Mouse (Mus musculus) left cerebral cortex, adult 2 months (tissue): Measurements from ENCODE around the gene Il22ra2. TPM values are rescaled to one million over a fixed set of nuclear protein-coding genes. Genes with fewer than 3 reads are reported as not detected.
A peak's percentile ranks its signal among the peaks of the same experiment; 100 is the strongest.

Experiments
- DNase-seq, 2 experiments: peaks; one replicate each; pipeline ENCODE4 v3.0.0; 2021 to 2022; ENCODE audit warnings: low spot score in 2 of 2, mixed read lengths in 1 of 2; ENCODE audit errors: extremely low spot score in 1 of 2
- H3K27ac ChIP-seq: fragments of 200-600 bp; 2 replicates; pipeline ENCODE4 v1.8.1; 2022
- H3K4me3 ChIP-seq: fragments of 200-600 bp; 2 replicates; pipeline ENCODE4 v1.8.1; 2022
- CTCF ChIP-seq: fragments of 200-600 bp; IDR thresholded peaks from 2 replicates; pipeline ENCODE4 v1.8.1; 2022; ENCODE audit warnings: antibody characterized with exemption, mild to moderate bottlenecking, moderate library complexity
- intact Hi-C: fragments of 180-260 bp; cut with DNase I; formaldehyde crosslinking; loops from one replicate; pipeline ENCODE4 v1.15.1; 2025
- total RNA-seq, 2 experiments: library from RNA; stranded (reverse); gene quantifications; 2 replicates each; pipeline ENCODE4 v1.2.3; 2021

The Il22ra2 gene
- total RNA-seq, 2 experiments from 2014 or later, result not detected

DNA sequence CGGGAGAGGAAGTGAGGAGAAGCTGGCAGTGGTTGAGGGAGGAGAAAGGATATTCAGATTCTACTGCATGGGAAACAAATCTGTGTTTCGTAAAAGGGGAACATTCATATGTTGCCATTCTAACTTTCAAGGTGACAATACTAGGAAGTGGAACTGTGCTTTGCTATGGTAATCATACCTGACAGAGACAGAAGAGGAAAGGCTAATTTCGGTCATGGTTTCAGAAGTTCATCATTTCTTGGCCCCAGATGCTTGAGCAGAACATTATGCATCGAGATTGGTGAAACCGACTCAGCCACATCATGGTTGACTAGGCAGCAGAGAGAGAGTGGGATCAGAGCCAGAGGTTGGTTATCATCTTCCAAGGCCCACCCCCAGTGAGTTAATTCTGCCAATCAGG lies 47.2 kb downstream of the Il22ra2 start:
- Histone ChIP-seq H3K27ac (no peak overlapping the region), H3K4me3 (no peak overlapping the region)
- TF ChIP-seq CTCF, result no peak
- intact Hi-C loops, result no loop called here
- DNase-seq, result no peak

DNA sequence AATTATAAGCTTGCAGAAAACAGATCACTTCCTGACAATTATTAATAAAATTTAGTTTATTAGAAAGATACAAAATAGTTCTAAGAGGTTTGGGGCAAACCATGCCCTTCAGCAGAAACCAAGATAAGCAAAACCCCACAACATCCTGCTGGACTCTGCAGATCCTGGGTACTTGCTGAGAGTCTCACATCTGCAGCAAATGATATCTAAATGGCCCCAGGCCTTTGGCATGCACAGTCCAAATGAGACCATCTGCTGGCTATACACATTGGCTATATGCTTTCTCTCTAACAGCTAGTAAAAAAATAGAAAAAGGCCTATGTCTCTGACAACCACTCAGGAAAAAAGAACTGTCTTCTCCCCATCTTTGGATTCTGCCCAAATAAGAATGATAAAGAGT lies 50.2 kb downstream of the Il22ra2 start:
- TF ChIP-seq CTCF, result no peak
- Histone ChIP-seq H3K4me3 (no peak overlapping the region), H3K27ac (no peak overlapping the region)
- DNase-seq, result no peak
- intact Hi-C loops, result loop anchor here (5.0 kb wide), 2 partner anchors 180 to 430 kb away; no protein-coding TSS in a partner anchor

DNA sequence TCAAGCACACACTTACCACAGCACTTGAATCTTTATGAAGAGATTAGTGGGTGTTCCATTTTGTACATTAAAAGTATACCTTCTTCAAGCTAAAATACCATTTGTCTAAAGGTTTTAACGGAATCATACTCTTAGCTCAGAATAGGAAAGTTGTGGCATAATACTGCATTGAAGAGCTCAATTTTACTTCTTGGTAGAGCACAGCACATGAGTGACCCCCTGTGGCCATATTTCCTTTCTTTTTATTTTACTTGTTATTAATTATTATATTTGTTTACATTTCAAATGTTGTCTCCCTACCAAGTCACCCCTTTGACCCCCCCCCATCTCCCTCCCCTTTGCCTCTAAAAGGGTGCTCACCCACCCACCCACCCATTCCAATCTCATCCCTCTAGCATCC lies 51.3 kb downstream of the Il22ra2 start:
- TF ChIP-seq CTCF, result peak; percentile 42
- intact Hi-C loops, result loop anchor here (5.0 kb wide), 2 partner anchors 181 to 431 kb away; no protein-coding TSS in a partner anchor
- no peak overlapping the region for H3K4me3 ChIP-seq
- no peak overlapping the region for H3K27ac ChIP-seq
- DNase-seq, result no peak

Other genes with a start within 250 kb of the Il22ra2 start
- 10 to 100 TPM; 19.4 to 21.9 TPM for gene Ifngr1, start 30.0 kb upstream of the Il22ra2 start, total RNA-seq
- gene Il20ra, start 90.6 kb downstream of the Il22ra2 start, total RNA-seq, result under 1 TPM; 0.27 to 0.49 TPM
- gene Slc35d3, start 229.5 kb downstream of the Il22ra2 start, total RNA-seq, result 1 to 10 TPM in 1 of 2 experiments, under 1 TPM in 1; 0.93 to 3.1 TPM